Mouse (Mus musculus) embryonic facial prominence, embryonic 13.5 days (tissue): ENCODE results near the gene Pou1f1. TPM values are rescaled to one million over a fixed set of nuclear protein-coding genes. Genes with fewer than 3 reads are reported as not detected.
A peak's percentile ranks its signal among the peaks of the same experiment; 100 is the strongest.

Source experiments
- ATAC-seq: fragments of 200-750 bp; cut with Nextera tagmentation; 2 replicates; pipeline ENCODE4 v1.8.0; 2017; ENCODE audit warnings: low read depth; ENCODE audit not compliant: insufficient number of reproducible peaks, insufficient read depth, low FRiP score, low TSS enrichment
- H3K27ac ChIP-seq: fragments of 300-500 bp; sonication (generic); 2 replicates; pipeline ENCODE4 v1.5.1; 2015; ENCODE audit warnings: moderate library complexity, mild to moderate bottlenecking, inconsistent platforms
- H3K27me3 ChIP-seq: fragments of 300-500 bp; sonication (generic); 2 replicates; pipeline ENCODE4 v1.6.1; 2015; ENCODE audit warnings: mild to moderate bottlenecking, inconsistent platforms
- H3K36me3 ChIP-seq: fragments of 300-500 bp; sonication (generic); 2 replicates; pipeline ENCODE4 v1.6.1; 2015; ENCODE audit warnings: mild to moderate bottlenecking, inconsistent platforms
- H3K4me1 ChIP-seq: fragments of 300-500 bp; sonication (generic); 2 replicates; pipeline ENCODE4 v1.6.1; 2015; ENCODE audit warnings: inconsistent platforms
- H3K4me2 ChIP-seq: fragments of 300-500 bp; sonication (generic); 2 replicates; pipeline ENCODE4 v1.6.1; 2015; ENCODE audit warnings: moderate library complexity, mild to moderate bottlenecking, inconsistent platforms
- H3K4me3 ChIP-seq: fragments of 300-500 bp; sonication (generic); 2 replicates; pipeline ENCODE4 v1.5.1; 2015; ENCODE audit warnings: mild to moderate bottlenecking, inconsistent platforms
- H3K9ac ChIP-seq: fragments of 300-500 bp; sonication (generic); 2 replicates; pipeline ENCODE4 v1.6.1; 2015; ENCODE audit warnings: mild to moderate bottlenecking, inconsistent platforms
- H3K9me3 ChIP-seq: fragments of 300-500 bp; sonication (generic); 2 replicates; pipeline ENCODE4 v1.6.1; 2016; ENCODE audit warnings: inconsistent platforms
- WGBS: fragments of 180-500 bp; shearing (Covaris S2); methylation state at CpG from one replicate; pipeline ENCODE4 v1.1.7; 2015; ENCODE audit warnings: mixed read lengths; 5-methylcytosine and 5-hydroxymethylcytosine counted together
- polyA plus RNA-seq: library from polyadenylated mRNA; unstranded; fragments of >200 nt; fragmentation: Nextera tagmentation; extraction: Ambion mirVana; gene quantifications from 2 replicates; pipeline ENCODE4 v1.2.1, GENCODE M21; 2015

Pou1f1 gene
- polyA plus RNA-seq: not detected in 2 replicates

DNA sequence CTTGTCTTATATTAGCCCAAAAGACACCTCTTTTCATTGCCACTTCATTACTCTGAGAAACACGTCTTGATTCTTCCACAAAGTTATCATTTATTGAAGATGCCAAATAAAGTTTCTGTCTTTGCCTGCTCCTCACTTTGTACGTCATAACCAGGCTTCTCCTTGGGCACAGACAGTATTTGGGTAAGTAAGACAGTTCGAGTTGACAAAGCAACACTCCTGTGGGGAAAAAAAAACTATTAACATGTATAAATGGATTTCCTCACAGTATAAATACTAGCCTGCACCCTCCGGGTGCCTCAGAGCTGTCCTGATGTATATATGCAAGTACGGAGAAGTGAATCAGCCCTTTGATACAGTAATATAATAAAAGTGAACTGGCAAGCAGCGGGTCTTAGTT is at the start of gene Pou1f1:
Gene Pou1f1 (plus strand): TSS at position 301 of the 400 bp plus-strand sequence.
- no peak for ATAC-seq
- H3K27ac ChIP-seq: no peak within 1 kb of the TSS
- no peaks in the 10 kb centered on the region for H3K9me3 ChIP-seq
- no peak within 1 kb of the TSS for H3K9ac ChIP-seq
- H3K4me3 ChIP-seq: no peak within 1 kb of the TSS
- no peaks in the 10 kb centered on the region for H3K27me3 ChIP-seq
- WGBS: 81% methylated on average over 6 of the region's 6 CpGs
- no peaks in the 10 kb centered on the region for H3K36me3 ChIP-seq
- no peak within 1 kb of the TSS for H3K4me2 ChIP-seq
- H3K4me1 ChIP-seq: no peaks in the 10 kb centered on the region

DNA sequence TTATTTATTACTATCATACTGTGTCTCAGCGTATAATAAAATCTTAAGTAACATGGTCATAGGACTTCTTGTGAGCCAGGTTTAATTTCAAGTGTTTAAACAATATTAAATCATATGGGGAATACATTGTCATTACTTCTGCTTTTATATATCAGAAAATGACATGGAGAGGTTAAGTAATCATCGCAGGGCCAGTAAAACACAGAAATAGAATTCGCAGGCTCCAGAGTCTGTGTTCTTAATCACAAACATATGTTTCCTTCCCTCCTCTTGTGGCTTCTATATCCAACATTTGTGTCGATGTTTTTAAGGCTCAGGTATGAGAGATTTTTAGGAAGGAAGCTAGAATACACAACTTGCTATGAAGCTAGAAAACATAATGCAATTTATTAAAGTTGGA is 49.7 kb upstream of the Pou1f1 start:
- no peak overlapping the region for H3K4me2 ChIP-seq
- no peak overlapping the region for H3K4me3 ChIP-seq
- H3K27me3 ChIP-seq: peaks cover 3% of the 10 kb centered on the region; the same call in 1 of the 2 replicates
- ATAC-seq: no peak
- H3K36me3 ChIP-seq: no peaks in the 10 kb centered on the region
- 21% methylated on average over 4 of the region's 4 CpGs for WGBS
- no peaks in the 10 kb centered on the region for H3K9me3 ChIP-seq
- no peak overlapping the region for H3K27ac ChIP-seq
- H3K4me1 ChIP-seq: no peaks in the 10 kb centered on the region
- no peak overlapping the region for H3K9ac ChIP-seq

DNA sequence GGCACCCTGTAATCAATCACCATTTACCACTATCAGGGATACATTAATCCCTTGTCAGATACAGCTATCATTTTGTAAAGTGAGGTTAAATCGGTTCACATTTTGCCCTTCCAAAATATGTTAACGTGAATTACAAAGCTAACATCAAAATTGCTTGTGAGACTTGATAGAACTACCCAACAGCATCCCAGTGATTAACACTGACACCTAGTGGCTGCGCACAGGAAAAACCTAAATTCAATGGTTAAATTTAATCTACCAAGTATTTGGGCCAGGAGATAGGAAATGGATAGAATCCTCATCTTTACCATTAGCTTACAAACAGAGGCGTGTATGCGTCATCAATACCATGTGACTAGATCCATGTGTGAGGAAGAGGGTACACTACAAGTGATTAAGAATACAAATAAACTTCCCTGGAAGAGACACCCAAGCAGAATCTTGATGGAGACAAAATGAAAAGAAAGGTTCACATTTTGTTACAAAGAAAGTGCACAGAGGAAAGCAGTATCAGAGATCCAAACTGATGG is 47.8 kb upstream of the Pou1f1 start:
- Histone ChIP-seq H3K9ac (no peak overlapping the region), H3K9me3 (no peaks in the 10 kb centered on the region), H3K4me1 (no peaks in the 10 kb centered on the region), H3K27me3 (peaks cover 3% of the 10 kb centered on the region; the same call in 1 of the 2 replicates), H3K4me3 (no peak overlapping the region), H3K27ac (no peak overlapping the region), H3K4me2 (no peak overlapping the region), H3K36me3 (no peaks in the 10 kb centered on the region)
- no peak for ATAC-seq
- WGBS: 21% methylated on average over 5 of the region's 5 CpGs

DNA sequence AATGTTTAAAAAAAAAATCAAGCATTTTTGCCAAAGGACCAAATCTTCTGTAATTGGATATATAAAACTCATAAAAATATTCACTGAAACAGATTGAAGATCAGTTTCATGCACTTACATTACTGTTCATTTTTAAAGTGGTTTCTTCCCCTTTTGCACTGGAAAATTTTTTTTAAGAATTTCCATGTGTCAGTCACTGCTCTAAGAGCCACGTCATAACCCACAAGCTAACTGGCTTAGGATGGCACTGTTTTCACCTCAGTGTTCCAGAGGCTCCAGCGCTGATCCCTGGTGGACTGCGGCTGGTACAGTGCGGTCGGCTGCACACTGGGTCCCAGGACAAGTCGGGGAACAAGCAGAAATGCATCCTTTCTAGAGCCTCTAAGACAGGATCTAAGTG is 34.6 kb upstream of the Pou1f1 start:
- Histone ChIP-seq H3K4me2 (no peak overlapping the region), H3K9ac (no peak overlapping the region), H3K4me3 (no peak overlapping the region), H3K4me1 (no peaks in the 10 kb centered on the region), H3K36me3 (no peaks in the 10 kb centered on the region), H3K9me3 (no peaks in the 10 kb centered on the region), H3K27ac (no peak overlapping the region), H3K27me3 (no peaks in the 10 kb centered on the region)
- 81% methylated on average over 6 of the region's 6 CpGs for WGBS
- ATAC-seq: no peak

DNA sequence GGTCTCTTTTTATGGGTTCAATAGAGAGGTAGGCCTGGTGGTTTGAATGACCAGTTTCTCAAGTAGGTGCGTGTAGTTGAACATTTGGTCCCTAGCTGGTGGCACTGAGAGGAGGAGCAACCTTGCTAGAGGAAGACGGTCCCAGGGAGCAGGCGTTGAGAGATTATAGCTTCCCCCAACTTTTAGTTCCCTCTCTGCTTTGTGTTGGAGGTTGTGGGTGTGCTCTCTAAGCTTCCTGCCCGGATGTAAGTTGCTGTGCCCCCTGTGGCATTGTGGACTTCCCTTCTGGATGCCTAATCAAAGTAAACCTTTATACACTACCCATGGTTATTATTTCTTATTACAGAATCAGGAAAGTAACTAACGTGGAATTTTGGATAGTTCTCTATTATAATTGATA is 24.3 kb upstream of the Pou1f1 start:
- Histone ChIP-seq H3K4me2 (no peak overlapping the region), H3K36me3 (no peaks in the 10 kb centered on the region), H3K27me3 (no peaks in the 10 kb centered on the region), H3K4me1 (no peaks in the 10 kb centered on the region), H3K27ac (no peak overlapping the region), H3K4me3 (no peak overlapping the region), H3K9me3 (no peaks in the 10 kb centered on the region), H3K9ac (no peak overlapping the region)
- 82% methylated on average over 5 of the region's 5 CpGs for WGBS
- no peak for ATAC-seq

DNA sequence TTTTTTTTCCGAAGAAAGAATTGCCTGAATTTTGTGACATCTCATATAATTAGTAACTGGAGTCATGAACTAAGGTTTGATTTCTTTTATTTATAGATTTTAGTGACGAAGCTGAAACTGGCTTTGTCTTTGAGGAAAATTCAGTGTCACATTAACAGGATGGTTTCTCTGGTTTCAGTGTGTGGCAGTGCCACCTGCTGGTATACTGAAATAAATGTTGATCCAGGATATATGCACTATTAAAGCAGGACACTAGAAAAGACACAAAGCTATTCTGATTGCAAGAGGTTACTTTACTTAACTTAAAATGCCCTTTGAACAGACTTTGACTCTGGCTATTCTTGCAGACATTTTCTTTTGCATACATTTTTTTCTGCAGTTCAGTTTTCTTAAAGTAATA is 23.3 kb upstream of the Pou1f1 start:
- no peak overlapping the region for H3K4me2 ChIP-seq
- H3K27ac ChIP-seq: no peak overlapping the region
- WGBS: 30% methylated on average over 2 of the region's 2 CpGs
- H3K4me1 ChIP-seq: no peaks in the 10 kb centered on the region
- H3K9ac ChIP-seq: no peak overlapping the region
- no peaks in the 10 kb centered on the region for H3K9me3 ChIP-seq
- ATAC-seq: no peak
- H3K36me3 ChIP-seq: no peaks in the 10 kb centered on the region
- no peak overlapping the region for H3K4me3 ChIP-seq
- no peaks in the 10 kb centered on the region for H3K27me3 ChIP-seq

DNA sequence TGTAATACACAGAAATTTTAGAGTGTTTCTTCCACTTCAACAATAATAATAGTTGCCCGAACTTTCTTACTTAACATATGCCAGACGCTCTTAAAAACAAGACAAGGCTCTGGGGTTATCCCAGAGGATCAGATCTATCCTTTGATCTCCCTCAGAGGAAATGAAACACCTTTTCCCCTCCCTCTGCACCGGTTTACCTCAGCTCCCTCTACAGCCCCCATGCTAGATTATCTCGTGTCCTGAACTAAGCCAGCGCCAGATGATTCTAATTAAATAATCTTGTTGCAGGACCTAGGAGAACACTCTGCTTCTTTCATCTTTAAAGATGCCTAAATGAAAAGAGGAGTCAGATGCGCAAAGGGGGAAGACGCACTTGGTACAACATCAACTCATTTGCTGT is 6.1 kb upstream of the Pou1f1 start:
- H3K4me3 ChIP-seq: no peak overlapping the region
- H3K9me3 ChIP-seq: no peaks in the 10 kb centered on the region
- WGBS: 22% methylated on average over 7 of the region's 7 CpGs
- no peak for ATAC-seq
- no peaks in the 10 kb centered on the region for H3K36me3 ChIP-seq
- H3K27me3 ChIP-seq: no peaks in the 10 kb centered on the region
- no peak overlapping the region for H3K27ac ChIP-seq
- H3K4me1 ChIP-seq: no peaks in the 10 kb centered on the region
- H3K9ac ChIP-seq: no peak overlapping the region
- no peak overlapping the region for H3K4me2 ChIP-seq

DNA sequence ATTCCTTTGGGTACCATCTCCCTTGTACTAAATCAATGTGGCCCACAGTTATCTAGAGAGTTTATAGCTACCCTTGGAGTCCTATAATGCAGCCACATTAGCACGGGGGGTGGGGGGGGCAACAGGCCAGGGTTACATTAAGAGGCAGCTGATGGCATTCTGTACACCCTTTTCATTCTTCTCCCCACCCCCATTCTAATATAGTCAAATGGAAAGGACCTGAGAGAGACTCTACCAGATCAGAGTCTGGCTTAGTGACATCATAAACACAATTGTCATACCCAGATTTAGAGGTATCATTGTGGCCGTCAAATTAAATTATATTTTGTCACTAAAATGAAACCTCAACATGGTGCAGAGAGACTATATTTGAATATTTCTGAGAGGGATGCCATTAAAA is 5.7 kb downstream of the Pou1f1 start:
- Histone ChIP-seq H3K4me3 (no peak overlapping the region), H3K4me1 (peaks cover 5% of the 10 kb centered on the region; the same call in 1 of the 2 replicates), H3K4me2 (no peak overlapping the region), H3K27me3 (no peaks in the 10 kb centered on the region), H3K9ac (no peak overlapping the region), H3K9me3 (no peaks in the 10 kb centered on the region), H3K36me3 (no peaks in the 10 kb centered on the region), H3K27ac (no peak overlapping the region)
- no peak for ATAC-seq
- WGBS: 84% methylated on average over 2 of the region's 2 CpGs

DNA sequence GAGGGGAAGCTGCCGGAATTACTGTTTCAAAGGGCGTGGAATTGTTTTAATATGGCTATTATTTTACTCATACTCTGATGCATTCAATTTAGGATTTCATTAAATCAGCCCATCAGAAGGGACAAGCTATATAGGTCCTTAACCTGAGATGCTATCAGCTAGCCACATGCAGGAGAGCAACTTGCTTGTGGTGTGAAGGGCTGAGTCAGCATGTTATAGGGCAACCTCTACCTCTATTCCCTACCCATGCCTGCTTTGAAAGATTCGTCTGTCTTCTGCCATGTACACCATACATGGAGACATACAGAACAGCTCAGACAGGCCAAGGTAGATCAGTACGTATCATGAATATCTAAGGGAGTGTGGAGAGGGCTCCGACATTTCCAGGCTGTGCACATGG is 6.4 kb downstream of the Pou1f1 start:
- Histone ChIP-seq H3K4me1 (peaks cover 5% of the 10 kb centered on the region; the same call in 1 of the 2 replicates), H3K9me3 (no peaks in the 10 kb centered on the region), H3K4me3 (no peak overlapping the region), H3K36me3 (no peaks in the 10 kb centered on the region), H3K4me2 (no peak overlapping the region), H3K27me3 (no peaks in the 10 kb centered on the region), H3K27ac (no peak overlapping the region), H3K9ac (no peak overlapping the region)
- no peak for ATAC-seq
- WGBS: 77% methylated on average over 5 of the region's 5 CpGs

DNA sequence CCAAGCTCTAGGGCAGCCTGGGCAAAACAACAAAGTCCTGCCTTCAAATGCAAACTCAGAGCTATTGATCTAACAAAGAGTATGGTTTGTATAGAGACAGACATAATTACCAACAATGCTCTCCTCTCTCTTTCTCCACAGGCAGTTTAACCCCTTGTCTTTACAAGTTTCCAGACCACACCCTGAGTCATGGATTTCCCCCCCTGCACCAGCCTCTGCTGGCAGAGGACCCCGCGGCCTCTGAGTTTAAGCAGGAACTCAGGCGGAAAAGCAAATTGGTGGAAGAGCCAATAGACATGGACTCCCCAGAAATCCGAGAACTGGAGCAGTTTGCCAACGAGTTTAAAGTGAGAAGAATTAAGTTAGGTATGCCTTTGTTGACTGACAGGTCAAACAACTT is 9.3 kb downstream of the Pou1f1 start:
- peak; percentile 56; the same call in 1 of the 2 replicates for ATAC-seq
- Histone ChIP-seq H3K4me2 (no peak overlapping the region), H3K9me3 (no peaks in the 10 kb centered on the region), H3K27me3 (no peaks in the 10 kb centered on the region), H3K9ac (no peak overlapping the region), H3K27ac (no peak overlapping the region), H3K4me1 (peaks cover 5% of the 10 kb centered on the region; the same call in 1 of the 2 replicates), H3K4me3 (no peak overlapping the region), H3K36me3 (no peaks in the 10 kb centered on the region)
- WGBS: 6% methylated on average over 5 of the region's 5 CpGs

DNA sequence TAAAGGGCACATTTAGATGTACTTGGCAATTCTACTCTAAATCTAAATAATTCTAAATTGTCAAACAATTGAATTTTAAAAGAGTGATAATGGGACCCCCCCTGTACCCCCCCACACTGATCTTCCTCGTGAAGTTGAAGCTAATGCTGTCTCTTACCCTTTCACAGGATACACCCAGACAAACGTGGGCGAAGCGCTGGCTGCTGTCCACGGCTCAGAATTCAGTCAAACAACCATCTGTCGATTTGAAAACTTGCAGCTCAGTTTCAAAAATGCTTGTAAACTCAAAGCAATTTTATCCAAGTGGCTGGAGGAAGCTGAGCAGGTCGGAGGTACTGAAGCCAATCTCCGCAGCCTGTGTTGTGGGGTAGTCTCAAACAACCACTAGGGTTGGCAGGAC is 11.4 kb downstream of the Pou1f1 start:
- H3K36me3 ChIP-seq: no peaks in the 10 kb centered on the region
- no peak overlapping the region for H3K27ac ChIP-seq
- peaks cover 5% of the 10 kb centered on the region; the same call in 1 of the 2 replicates for H3K4me1 ChIP-seq
- no peaks in the 10 kb centered on the region for H3K27me3 ChIP-seq
- H3K4me3 ChIP-seq: no peak overlapping the region
- WGBS: 58% methylated on average over 8 of the region's 8 CpGs
- no peak overlapping the region for H3K4me2 ChIP-seq
- no peak overlapping the region for H3K9ac ChIP-seq
- no peak for ATAC-seq
- H3K9me3 ChIP-seq: no peaks in the 10 kb centered on the region

DNA sequence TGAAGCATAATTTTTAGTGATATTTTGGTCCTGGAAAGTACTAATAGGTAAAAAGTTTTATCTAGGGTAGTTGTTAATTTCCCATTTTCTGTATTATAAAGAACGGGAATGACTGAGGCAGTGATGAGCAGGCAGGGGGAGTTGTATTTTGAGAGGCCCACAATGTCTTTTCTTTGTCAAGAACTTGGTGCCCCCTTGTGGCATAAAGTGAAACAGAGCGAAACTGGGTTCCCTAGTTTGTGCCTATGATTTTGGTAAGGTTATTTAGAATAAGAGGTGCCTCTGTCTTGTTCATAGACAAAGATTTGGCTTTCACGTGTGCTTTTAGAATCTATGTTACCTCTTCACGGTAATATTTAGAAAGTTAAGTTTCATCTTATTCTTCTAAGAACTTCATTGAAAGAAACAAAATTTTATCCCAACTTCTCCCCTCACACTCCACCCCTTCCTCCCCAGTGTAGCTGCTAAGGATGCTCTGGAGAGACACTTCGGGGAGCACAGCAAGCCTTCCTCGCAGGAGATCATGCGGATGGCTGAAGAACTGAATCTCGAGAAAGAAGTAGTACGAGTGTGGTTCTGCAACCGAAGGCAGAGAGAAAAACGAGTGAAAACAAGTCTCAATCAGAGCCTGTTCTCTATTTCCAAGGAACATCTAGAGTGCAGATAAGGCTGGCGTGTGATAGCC is 13.1 kb downstream of the Pou1f1 start:
- Histone ChIP-seq H3K27ac (no peak overlapping the region), H3K4me1 (peaks cover 5% of the 10 kb centered on the region; the same call in 1 of the 2 replicates), H3K36me3 (no peaks in the 10 kb centered on the region), H3K27me3 (no peaks in the 10 kb centered on the region), H3K9ac (no peak overlapping the region), H3K4me3 (no peak overlapping the region), H3K4me2 (peak overlapping the region; percentile 24; the same call in 1 of the 2 replicates), H3K9me3 (no peaks in the 10 kb centered on the region)
- no peak for ATAC-seq
- 27% methylated on average over 12 of the region's 12 CpGs for WGBS
